Mouse (Mus musculus): ENCODE results near the gene Ino80b.

The Ino80b gene

GRCm38 (mm10) chr6:83086121-83087035 is 38.9 kb downstream of the Ino80b start, which contains the start of gene Lbx2:
TSS of gene Lbx2 (plus strand) at chr6:83086367.
- in situ Hi-C loops (cut with MseI, MboI), result loop anchor here in 1 of 2 experiments (25.0 kb wide), 1 partner anchor 99 kb away; no protein-coding TSS in a partner anchor

GRCm38 (mm10) chr6:83084477-83084876 is 40.8 kb downstream of the Ino80b start:
- in situ Hi-C loops (cut with MseI, MboI), result loop anchor here in 1 of 2 experiments (25.0 kb wide), 1 partner anchor 97 kb away; no protein-coding TSS in a partner anchor

GRCm38 (mm10) chr6:83083497-83083896 is 41.7 kb downstream of the Ino80b start:
- in situ Hi-C loops (cut with MseI, MboI), result loop anchor here in 1 of 2 experiments (25.0 kb wide), 1 partner anchor 96 kb away; no protein-coding TSS in a partner anchor

- in situ Hi-C loops (cut with MseI, MboI), result loop anchor here in 1 of 2 experiments (25.0 kb wide), 1 partner anchor 93 kb away; no protein-coding TSS in a partner anchor
Measured at GRCm38 (mm10) chr6:83080210-83080609, 45.0 kb downstream of the Ino80b start.

DNA sequence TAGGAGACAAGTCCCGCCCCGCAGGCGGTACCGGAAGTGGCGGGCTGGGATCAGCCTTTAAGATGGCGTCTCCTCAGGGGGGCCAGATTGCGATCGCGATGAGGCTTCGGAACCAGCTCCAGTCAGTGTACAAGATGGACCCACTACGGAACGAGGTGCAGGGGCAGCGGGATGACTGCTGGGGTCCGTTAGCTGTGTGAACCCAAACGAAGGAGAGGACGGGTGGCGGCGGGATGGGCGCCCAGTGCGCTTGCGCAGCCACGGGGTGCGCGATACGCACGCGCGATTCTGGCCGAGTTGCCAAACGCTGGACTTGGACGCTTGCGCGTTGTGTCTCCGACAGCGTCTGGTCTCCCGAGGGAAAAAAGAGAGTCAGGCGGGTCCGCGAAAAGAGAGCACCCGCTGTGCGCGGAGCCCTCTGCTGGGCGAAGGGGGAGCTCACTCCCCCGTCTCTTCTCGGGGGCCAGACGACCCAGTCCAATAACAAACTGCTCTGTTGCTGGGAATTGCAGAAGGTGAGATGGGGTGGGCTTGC is 46.8 kb downstream of the Ino80b start:
- in situ Hi-C loops (cut with MseI, MboI), result loop anchor here in 1 of 2 experiments (25.0 kb wide), 1 partner anchor 91 kb away; no protein-coding TSS in a partner anchor

DNA sequence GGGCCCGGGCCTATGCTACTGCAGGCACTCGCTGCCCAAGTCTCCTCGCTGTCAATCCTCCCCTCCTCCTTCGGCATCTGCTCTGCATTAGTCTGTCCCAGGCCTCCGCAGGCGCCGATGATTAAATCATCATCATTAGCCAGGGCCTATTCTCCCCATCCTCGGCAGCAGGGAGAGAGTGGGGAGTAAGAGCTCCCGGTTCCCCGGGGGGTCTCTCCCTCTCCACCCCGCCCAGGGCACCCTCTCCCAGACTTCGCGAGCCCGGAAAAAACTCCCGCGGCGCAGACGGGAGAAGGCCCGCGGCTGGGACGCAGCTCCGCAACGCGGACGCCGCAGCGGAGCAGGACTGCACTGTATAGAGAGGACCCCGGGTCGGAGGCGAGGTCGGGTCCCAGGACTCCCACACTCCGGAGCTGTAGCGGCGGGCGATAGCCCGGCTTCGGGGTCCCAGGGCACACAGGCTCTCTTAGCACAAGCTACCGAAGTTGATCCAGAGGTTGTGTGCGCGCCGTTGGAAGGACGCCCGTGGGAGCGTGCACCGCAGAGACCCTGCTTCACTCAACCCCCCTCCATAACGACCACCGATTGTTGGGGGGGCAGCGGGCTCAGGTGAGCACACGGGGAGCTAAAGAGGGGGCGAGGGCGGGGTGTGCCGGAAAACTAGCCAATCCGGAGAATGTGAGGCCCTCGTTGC is 47.5 kb downstream of the Ino80b start, which contains the start of gene Pcgf1:
Gene Pcgf1 (plus strand): TSS at position 240 of the 694 bp plus-strand sequence.
- in situ Hi-C loops (cut with MseI, MboI), result loop anchor here in 1 of 2 experiments (25.0 kb wide), 1 partner anchor 90 kb away; no protein-coding TSS in a partner anchor

- in situ Hi-C loops (cut with MseI, MboI), result loop anchor here in 1 of 2 experiments (25.0 kb wide), 1 partner anchor 88 kb away; no protein-coding TSS in a partner anchor
Measured at GRCm38 (mm10) chr6:83074979-83075378, 50.3 kb downstream of the Ino80b start.
